Mouse (Mus musculus): ENCODE measurements around the gene Slc25a51.

DNA sequence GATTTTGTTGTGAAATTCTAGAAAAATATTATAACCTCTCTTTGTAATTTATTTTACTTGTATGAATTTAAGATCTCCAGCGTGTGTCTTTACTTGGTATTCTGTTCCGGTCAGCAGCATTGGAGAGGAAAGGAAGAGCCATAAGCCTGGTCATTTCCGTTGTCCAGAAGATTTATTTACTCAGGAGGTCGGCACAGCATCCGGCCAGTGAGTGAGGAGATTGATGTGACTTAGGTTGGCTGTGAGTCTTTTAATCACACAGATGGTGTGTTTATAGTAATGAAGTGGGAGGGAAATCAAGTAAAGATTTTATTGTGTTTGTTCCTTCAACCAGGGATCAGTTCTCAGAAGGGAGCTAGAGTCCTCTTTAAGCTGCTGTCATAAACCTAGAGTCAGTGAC lies 33.7 kb downstream of the Slc25a51 start:
- TF ChIP-seq CTCF (IDR thresholded peaks at IDR 0.05; ENCODE audit: extremely low read depth, insufficient read length, insufficient replicate concordance, low read depth, low read length) (no peak), POLR2A (IDR thresholded peaks at IDR 0.05; ENCODE audit: low read depth, low read length) (no peak)

All from small intestine, adult 2 months (tissue).